Mouse (Mus musculus) cortical plate, adult 2 months (tissue): ENCODE results near the gene G430095P16Rik. TPM values are rescaled to one million over a fixed set of nuclear protein-coding genes. Genes with fewer than 3 reads are reported as not detected.
A peak's percentile ranks its signal among the peaks of the same experiment; 100 is the strongest.

Source experiments
- H3K27ac ChIP-seq: fragments of 200-500 bp; 2 replicates; pipeline ENCODE4 v1.5.1; 2012; ENCODE audit warnings: low read length, control low read depth, inconsistent platforms; ENCODE audit not compliant: insufficient read depth
- H3K4me1 ChIP-seq: fragments of 200-500 bp; 2 replicates; pipeline ENCODE4 v1.6.1; 2011; ENCODE audit warnings: low read length; ENCODE audit not compliant: control insufficient read depth, insufficient read depth
- H3K4me3 ChIP-seq: fragments of 200-500 bp; 2 replicates; pipeline ENCODE4 v1.5.1; 2011; ENCODE audit warnings: mild to moderate bottlenecking, low read length, control low read depth; ENCODE audit not compliant: insufficient read depth
- CTCF ChIP-seq: fragments of 200-500 bp; IDR thresholded peaks from 2 replicates; pipeline ENCODE4 v1.5.1; 2011; ENCODE audit warnings: mild to moderate bottlenecking, control low read depth, low read length; ENCODE audit not compliant: insufficient read depth; ENCODE audit errors: extremely low read depth
- POLR2A ChIP-seq: fragments of 200-500 bp; IDR thresholded peaks from 2 replicates; pipeline ENCODE4 v1.6.1; 2011; ENCODE audit warnings: mild to moderate bottlenecking, low read length, control low read depth; ENCODE audit not compliant: insufficient read depth; ENCODE audit errors: extremely low read depth
- polyA plus RNA-seq: library from polyadenylated mRNA; depleted of rRNA; stranded (reverse); fragments of >200 nt; gene quantifications from 2 replicates; pipeline ENCODE4 v1.2.3, GENCODE M21; 2012

Gene G430095P16Rik
- polyA plus RNA-seq, 1 experiment, result 0.42 TPM

- TF ChIP-seq CTCF, result no peak
- no peak for TF ChIP-seq POLR2A
- Histone ChIP-seq H3K4me1 (peaks cover 19% of the 10 kb centered on the region), H3K4me3 (peak overlapping the region; percentile 72), H3K27ac (peak overlapping the region; percentile 96)
Measured at GRCm38 (mm10) chr8:84768343-84769095, 45.7 kb downstream of the G430095P16Rik start.

- peaks cover 17% of the 10 kb centered on the region for H3K4me1 ChIP-seq
- peak overlapping the region; percentile 63 for H3K27ac ChIP-seq
- H3K4me3 ChIP-seq, result peak overlapping the region; percentile 72
- TF ChIP-seq CTCF (no peak), POLR2A (0 out of 2 replicates have a peak, but pooled peaks have one; percentile 15)
Measured at GRCm38 (mm10) chr8:84769324-84769723, 46.5 kb downstream of the G430095P16Rik start.

- Histone ChIP-seq H3K4me1 (peaks cover 15% of the 10 kb centered on the region), H3K27ac (peak overlapping the region; percentile 98), H3K4me3 (peak overlapping the region; percentile 72)
- TF ChIP-seq CTCF, result no peak
Measured at GRCm38 (mm10) chr8:84770100-84770953, 47.5 kb downstream of the G430095P16Rik start.

- Histone ChIP-seq H3K4me3 (peak overlapping the region; percentile 72), H3K27ac (peak overlapping the region; percentile 98), H3K4me1 (peaks cover 12% of the 10 kb centered on the region)
- TF ChIP-seq POLR2A (no peak), CTCF (no peak)
Measured at GRCm38 (mm10) chr8:84771000-84771687, 48.3 kb downstream of the G430095P16Rik start.

GRCm38 (mm10) chr8:84771941-84772378 is 49.2 kb downstream of the G430095P16Rik start:
- Histone ChIP-seq H3K4me3 (peak overlapping the region; percentile 72), H3K4me1 (peaks cover 7% of the 10 kb centered on the region), H3K27ac (peak overlapping the region; percentile 98)
- TF ChIP-seq POLR2A, result no peak
- no peak for TF ChIP-seq CTCF

GRCm38 (mm10) chr8:84772628-84773027 is 49.8 kb downstream of the G430095P16Rik start:
- Histone ChIP-seq H3K27ac (peak overlapping the region; percentile 98), H3K4me3 (peak overlapping the region; percentile 72), H3K4me1 (peaks cover 3% of the 10 kb centered on the region; the same call in 1 of the 2 replicates)
- TF ChIP-seq CTCF, result no peak
- TF ChIP-seq POLR2A, result no peak

GRCm38 (mm10) chr8:84773304-84773703 is 50.5 kb downstream of the G430095P16Rik start:
- H3K4me1 ChIP-seq, result peaks cover 6% of the 10 kb centered on the region
- H3K27ac ChIP-seq, result peak overlapping the region; percentile 98; the same call in 1 of the 2 replicates
- H3K4me3 ChIP-seq, result peak overlapping the region; percentile 72
- TF ChIP-seq POLR2A (0 out of 2 replicates have a peak, but pooled peaks have one; percentile 36), CTCF (no peak)

- Histone ChIP-seq H3K4me1 (peaks cover 8% of the 10 kb centered on the region), H3K4me3 (peak overlapping the region; percentile 72), H3K27ac (no peak overlapping the region)
- TF ChIP-seq CTCF (no peak), POLR2A (peak; percentile 87)
Measured at GRCm38 (mm10) chr8:84773833-84774232, 51.0 kb downstream of the G430095P16Rik start.

- Histone ChIP-seq H3K4me3 (no peak overlapping the region; the same call in 1 of the 2 replicates), H3K4me1 (peaks cover 9% of the 10 kb centered on the region), H3K27ac (peak overlapping the region; percentile 95)
- no peak for TF ChIP-seq POLR2A
Measured at GRCm38 (mm10) chr8:84774473-84774911, 51.7 kb downstream of the G430095P16Rik start.
